Mouse (Mus musculus) cerebellum, postnatal 10 days (tissue): ENCODE results near the gene Pdzd2.
"Not testable (repeated sequence)": the region's sequence is repeated elsewhere in the genome, so short reads cannot be mapped to it uniquely, and the experiment has no call there.

Experiments used
- DNase-seq, 2 experiments: peaks; one replicate each; pipeline ENCODE4 v3.0.0; 2021; ENCODE audit warnings: mixed read lengths in 2 of 2

Gene Pdzd2

GRCm38 (mm10) chr15:12368850-12369249 lies 370.9 kb downstream of the Pdzd2 start:
- DNase-seq = no peak

- DNase-seq = no peak
These were observed 371.4 kb downstream of the Pdzd2 start for GRCm38 (mm10) chr15:12368357-12368756.

GRCm38 (mm10) chr15:12367306-12368080 lies 372.2 kb downstream of the Pdzd2 start:
- DNase-seq = peak; percentile 17 to 25

GRCm38 (mm10) chr15:12366580-12367305 lies 373.0 kb downstream of the Pdzd2 start:
- DNase-seq = not testable (repeated sequence)

- DNase-seq = peak; percentile 89 to 90
These were observed 373.7 kb downstream of the Pdzd2 start for GRCm38 (mm10) chr15:12366072-12366469.

DNA sequence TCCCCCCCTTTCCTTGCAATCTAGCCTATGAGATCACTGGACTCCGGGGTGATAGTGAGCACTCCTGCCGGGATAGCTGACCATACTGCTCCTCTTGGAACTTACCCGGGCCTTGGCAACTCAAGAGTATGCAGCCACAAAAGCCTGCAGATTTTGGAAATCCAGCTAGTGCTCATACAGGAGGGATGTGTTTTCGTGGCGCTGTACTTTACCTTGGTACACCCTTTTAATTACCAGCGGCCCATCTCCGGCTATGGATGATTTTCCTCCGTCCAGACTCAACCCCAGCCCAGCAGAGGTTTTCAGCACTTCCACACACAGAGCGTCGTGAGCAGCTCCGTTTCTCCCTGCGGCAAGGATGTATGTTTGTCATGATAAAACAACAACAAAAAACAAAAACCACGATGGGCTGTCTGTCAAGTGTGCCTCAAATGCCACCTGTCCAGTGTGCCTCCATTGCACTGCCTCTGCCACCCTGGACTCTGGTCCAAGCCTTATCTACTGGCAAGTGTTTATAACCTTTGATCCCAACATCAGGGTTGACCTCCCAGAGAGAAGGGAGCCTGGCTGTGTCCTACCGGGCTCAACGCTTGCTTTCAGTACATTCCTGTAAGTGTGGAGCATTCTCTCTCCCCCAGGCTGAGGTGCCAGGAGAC lies 374.2 kb downstream of the Pdzd2 start:
- DNase-seq = no peak

DNA sequence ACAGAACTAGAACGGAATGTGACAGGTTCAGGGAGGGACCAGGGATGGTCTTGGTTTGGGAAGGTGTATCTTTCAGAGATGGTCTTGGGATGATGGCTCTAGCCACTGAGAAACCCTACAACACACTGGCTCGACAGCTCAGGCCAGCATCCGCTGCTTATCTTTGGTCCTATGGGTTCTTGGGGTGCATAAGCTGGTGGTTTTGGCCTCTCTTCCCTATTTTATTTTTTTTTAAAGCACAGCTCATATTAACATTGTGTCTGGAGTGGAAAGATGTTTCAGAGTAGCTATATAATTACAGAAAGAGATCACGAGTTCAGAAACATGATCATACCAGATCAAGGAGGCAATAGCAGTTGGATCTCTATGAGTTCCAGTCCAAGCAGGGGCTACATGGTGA lies 375.6 kb downstream of the Pdzd2 start:
- DNase-seq = no peak

GRCm38 (mm10) chr15:12362701-12363040 lies 377.1 kb downstream of the Pdzd2 start:
- DNase-seq = no peak

- no peak for DNase-seq
These were observed 377.6 kb downstream of the Pdzd2 start for GRCm38 (mm10) chr15:12362001-12362700.

DNA sequence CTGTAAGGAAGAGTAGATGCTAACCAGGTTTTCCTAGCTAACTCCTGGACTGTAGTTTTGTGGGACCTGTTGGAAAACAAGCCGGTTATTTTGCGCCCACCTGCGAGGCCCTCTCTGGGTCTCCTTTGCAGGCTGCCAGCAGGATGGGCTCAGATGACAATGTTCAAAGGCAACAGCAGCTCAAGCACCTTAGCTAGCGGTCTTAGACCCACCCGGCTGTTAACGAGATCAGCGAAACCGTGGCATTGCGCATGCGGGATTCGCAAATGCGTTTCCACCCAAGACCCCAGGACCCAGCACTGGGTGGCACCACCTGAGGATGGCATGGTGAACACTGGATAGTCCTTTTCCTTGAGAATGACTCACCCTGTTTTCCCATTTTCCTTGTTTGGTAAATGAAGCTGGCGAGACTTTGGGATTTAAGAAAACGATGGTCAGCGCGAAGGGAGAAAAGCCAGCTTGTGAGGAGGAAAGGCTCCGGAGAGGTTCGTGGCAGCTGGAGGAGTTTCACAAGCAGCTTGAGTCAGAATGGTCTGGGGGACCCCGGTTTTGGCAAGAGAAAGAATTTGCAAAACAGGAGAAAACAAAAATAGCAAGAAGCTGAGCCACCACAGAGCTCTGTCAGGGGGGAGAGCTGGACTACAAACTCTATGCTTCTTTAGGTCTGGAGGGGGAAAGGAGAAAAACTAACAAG lies 379.1 kb downstream of the Pdzd2 start:
- DNase-seq = no peak

- no peak for DNase-seq
These were observed 381.3 kb downstream of the Pdzd2 start for GRCm38 (mm10) chr15:12358384-12358783.

DNA sequence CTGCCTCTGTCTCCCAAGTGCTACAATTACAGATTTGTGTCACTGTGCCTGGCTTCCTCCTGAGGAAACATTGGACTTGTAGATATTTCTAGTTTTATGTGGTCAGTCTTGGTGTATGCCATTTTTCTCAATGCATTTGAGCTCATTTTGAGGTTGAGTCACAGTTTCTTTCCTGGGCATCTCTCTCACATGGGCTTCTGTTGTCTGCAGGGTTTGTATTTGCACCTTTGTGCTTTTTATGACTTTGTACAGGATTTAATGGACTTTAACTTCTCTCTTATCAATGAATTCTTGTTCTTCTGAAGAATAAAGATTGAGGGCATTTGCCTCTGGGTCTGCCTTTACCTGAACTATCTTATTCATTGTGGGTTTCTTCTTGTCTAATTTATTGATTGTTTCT lies 382.3 kb downstream of the Pdzd2 start:
- DNase-seq = no peak

GRCm38 (mm10) chr15:12355907-12356306 lies 383.8 kb downstream of the Pdzd2 start:
- no peak for DNase-seq

DNA sequence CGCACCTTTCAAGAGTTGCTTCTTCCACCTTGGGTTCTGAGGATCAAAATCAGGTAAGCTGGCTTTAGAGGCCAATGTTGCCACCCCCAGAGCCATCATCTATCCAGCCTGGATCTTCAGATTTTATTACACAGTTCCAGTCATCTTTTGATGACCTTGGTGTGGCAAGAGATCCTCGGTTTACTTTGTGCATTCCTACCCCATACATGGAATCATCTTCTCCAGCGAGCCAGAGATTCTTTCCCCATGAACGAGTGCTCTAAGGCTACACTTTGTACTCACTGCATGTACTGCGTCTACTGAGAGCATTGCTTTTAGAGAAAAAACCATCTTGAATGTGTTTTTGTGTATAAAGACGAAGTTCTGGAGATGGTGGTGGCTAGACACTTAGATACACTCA lies 384.5 kb downstream of the Pdzd2 start:
- DNase-seq = no peak

DNA sequence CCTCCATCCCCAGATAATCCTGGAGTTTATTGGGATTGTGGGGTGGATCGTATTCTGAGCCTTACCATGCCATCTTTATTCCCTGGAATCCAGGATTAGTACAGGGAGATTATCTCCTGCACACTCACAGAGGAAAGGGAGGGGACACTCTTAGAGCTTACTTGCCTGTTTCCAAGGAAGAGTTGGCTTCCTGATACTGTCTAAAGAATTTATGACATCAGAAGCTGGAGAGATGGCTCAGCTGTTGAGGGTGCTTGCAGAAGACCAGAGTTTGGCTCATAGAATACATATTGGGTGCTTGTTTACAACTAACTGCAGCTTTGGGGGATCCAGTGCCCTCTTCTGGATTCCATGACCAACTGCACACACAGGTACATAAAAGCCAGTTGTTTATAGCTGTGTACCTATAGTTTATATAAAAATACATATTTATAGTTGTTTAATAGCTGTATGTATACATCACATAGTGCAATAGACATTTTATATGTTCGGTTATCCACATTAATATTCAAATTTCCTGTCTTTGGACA lies 385.4 kb downstream of the Pdzd2 start:
- DNase-seq = no peak

- DNase-seq = no peak
These were observed 388.3 kb downstream of the Pdzd2 start for GRCm38 (mm10) chr15:12351470-12351869.

- no peak for DNase-seq
These were observed 389.9 kb downstream of the Pdzd2 start for GRCm38 (mm10) chr15:12349840-12350239.

DNA sequence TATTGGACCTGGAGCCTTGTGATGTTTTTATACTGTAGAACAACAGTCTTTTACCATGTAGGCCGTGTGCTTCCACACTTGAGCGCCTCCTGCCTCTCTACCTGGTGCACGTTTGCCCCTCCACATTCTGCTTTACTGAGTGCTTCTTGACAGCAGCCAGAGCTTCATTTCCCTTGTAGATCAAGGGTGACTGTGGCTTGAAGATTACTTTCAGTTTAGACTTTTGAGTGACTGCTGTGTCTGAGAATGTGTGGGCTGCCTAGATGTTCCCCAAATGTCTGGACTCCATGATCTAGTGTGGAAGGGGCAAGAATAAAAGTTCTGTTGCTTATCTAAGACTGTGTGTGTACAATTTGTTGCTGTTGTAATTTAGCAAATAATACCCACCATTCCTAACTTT lies 390.8 kb downstream of the Pdzd2 start:
- no peak for DNase-seq

DNA sequence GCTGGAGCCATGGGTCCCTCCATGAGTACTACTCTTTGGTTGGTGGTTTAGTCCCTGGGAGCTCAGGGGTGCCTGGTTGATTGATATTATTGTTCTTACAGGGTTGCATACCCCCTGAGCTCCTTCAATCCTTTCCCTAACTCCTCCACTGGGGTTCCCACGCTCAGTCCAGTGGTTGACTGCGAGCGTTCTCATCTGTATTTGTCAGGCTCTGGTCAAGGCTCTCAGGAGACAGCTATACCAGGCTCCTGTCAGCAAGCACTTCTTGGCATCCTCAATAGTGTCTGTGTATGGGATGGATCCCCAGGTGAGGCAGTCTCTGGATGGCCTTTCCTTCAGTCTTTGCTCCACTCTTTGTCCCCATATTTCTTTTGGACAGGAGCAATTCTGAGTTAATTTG lies 392.8 kb downstream of the Pdzd2 start:
- no peak for DNase-seq

- no peak for DNase-seq
These were observed 398.3 kb downstream of the Pdzd2 start for GRCm38 (mm10) chr15:12341401-12341758.

DNA sequence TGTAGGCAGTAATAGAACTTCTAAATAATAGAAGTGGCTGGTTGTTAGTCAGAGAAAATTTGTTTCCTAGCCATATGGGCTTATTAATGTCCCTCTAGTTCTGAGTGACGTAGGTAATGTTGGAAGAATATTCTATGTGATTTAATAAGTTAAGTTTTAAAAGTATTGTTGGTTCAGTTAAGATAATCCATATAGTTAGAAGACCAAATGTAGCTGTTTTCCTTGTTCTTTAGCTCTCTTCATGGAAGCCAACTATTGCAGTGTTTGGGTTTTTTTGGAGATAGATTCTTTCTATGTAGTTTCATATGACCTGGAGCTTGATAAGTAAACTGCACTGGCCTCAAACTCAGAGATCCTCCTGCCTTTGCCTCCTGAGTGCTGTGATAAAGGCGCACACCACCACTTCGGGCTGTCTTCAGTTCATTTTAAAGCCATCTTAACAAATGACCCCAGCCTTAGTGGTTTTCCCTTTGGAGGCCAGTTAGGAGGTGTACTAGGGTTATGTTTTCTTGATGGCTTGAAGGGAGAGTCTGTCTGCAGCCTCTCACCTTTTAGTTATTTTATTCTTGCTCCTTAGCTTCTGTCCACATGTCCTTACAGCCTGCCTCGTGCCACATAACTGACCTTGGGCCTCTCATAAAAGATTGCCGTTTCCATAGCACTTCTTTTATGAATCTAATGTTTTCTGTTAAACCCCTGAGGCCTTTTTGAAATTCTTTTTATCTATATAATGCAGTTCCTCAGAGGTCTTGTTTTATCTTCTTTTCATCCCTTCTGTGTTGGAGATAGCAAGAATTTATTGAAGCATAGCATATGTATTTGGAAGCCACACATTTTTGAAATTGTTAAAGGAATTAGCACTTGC lies 399.0 kb downstream of the Pdzd2 start:
- DNase-seq = no peak

DNA sequence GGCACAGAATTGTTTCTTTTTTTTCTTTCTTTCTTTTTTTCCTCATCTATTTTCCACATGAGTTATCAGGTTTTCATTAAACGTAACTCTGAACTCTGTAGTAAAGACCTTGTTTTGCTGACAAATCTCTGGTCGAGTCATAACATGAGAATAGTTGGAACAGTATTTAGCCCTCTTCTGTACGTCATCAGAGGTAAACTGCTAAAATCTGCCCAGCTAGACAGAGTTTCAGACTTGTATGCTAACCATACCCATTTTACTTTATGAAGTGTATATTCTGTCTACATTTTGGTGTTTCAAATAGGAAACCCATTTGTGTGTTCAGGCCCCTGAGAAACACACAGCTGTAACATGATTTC lies 402.0 kb downstream of the Pdzd2 start:
- no peak for DNase-seq
